Mouse (Mus musculus) embryonic fibroblast, embryonic 13.5 days (primary cell): ENCODE results near the gene Esyt2.

ENCODE experiments used
- CTCF ChIP-seq: IDR thresholded peaks from 2 replicates; pipeline ENCODE4 v1.5.1; 2011; ENCODE audit warnings: mild to moderate bottlenecking, control low read depth, low read length, moderate library complexity, borderline replicate concordance; ENCODE audit not compliant: insufficient read depth
- POLR2A ChIP-seq: IDR thresholded peaks from 2 replicates; pipeline ENCODE4 v1.6.1; 2011; ENCODE audit warnings: low read depth, mild to moderate bottlenecking, control low read depth, low read length, moderate library complexity

GRCm38 (mm10) chr12:116366900-116367299, 85.9 kb downstream of the Esyt2 start:
- no peak for TF ChIP-seq CTCF
- TF ChIP-seq POLR2A: no peak
